Mouse (Mus musculus): ENCODE measurements around the gene Rrp1.

- TF ChIP-seq CTCF (IDR thresholded peaks at IDR 0.05 in 2 of 3, conservative IDR thresholded peaks at IDR 0.05 in 1 of 3; ENCODE audit: control insufficient read depth in 1 of 3, insufficient read depth in 1 of 3, low read depth in 2 of 3, low read length in 3 of 3, poor library complexity in 1 of 3, severe bottlenecking in 1 of 3) (no peak), KAT2A (conservative IDR thresholded peaks at IDR 0.05; ENCODE audit: low read depth, low read length) (no peak), RAD21 (IDR thresholded peaks at IDR 0.05; ENCODE audit: low read depth, low read length) (no peak)
Measured at GRCm38 (mm10) chr10:78460463-78460862, 47.6 kb upstream of the Rrp1 start.
